Mouse (Mus musculus): ENCODE data around the gene Atp9a. TPM values are rescaled to one million over a fixed set of nuclear protein-coding genes. Genes with fewer than 3 reads are reported as not detected.

Atp9a gene
- total RNA-seq (2023) = 14.9 TPM

DNA sequence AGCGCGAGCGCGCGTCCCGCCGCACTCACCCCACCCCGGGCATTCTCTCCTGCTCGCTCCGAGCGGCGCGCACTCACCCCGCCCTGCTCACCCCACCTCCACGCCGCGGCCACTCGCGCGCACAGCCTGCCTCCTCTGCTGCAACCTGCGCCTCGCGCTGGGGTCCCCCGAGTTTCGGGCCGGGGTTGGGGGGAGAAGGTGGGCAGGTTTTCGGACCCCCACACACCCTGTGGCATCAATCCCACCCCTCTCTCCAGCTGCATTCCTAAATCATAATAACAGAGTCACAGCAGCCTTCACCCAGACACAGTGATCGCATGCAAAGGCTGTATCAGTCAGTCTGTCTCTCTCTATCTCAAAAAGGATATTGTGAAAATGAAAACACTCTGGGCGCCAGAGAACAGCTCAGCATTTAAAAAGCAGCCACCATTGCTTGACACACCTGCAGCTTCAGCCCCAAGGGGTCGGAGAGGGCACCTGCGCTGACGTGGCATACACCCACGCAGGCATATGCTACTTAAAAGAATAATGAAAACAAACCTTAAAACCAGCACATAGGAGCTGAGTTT lies at the start of gene Atp9a:
Gene Atp9a (minus strand): TSS at position 351 of the 569 bp plus-strand sequence.

DNA sequence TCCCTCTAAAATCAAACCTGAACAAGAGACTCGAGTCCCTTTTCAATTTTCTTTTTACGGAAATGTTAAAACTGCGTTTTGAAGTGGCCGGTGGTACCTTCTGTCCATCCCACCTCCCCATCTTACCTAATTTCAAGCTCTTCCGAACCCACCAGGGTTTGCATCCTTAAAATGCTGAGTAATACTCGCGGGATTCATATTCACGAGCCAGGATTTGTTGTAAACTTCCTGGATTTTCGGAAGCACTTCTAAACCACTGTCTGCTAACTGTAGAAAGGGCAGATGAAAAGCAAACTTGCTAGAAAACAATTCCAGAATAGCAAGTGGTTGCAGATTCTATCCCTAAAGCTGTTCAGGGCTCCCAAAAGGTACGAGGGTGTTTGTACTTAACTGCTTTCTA lies 25.4 kb upstream of the Atp9a start, which contains the start of gene Sall4:
Gene Sall4 (minus strand): TSS at position 362 of the 400 bp plus-strand sequence.

GRCm38 (mm10) chr2:168601491-168602386 lies 140.5 kb downstream of the Atp9a start, which contains the start of gene Nfatc2:
Gene Nfatc2 (minus strand): TSS chr2:168601657.

Other genes with a start within 250 kb of the Atp9a start
- gene Nfatc2, start 140.8 kb downstream of the Atp9a start, total RNA-seq (2023) = 77.0 TPM
- not detected for gene Sall4, start 25.5 kb upstream of the Atp9a start, total RNA-seq (2023)
- gene Zfp64, start 213.2 kb upstream of the Atp9a start, total RNA-seq (2023) = 24.6 TPM

All from CD8-positive naive resting alpha-beta T cell, adult 57 days (primary cell).